Mouse (Mus musculus) lung, postnatal 4 days (tissue): ENCODE results near the gene Mybph.

ENCODE experiments used
- DNase-seq, 2 experiments: peaks; one replicate each; pipeline ENCODE4 v3.0.0; 2021

Mybph gene

DNA sequence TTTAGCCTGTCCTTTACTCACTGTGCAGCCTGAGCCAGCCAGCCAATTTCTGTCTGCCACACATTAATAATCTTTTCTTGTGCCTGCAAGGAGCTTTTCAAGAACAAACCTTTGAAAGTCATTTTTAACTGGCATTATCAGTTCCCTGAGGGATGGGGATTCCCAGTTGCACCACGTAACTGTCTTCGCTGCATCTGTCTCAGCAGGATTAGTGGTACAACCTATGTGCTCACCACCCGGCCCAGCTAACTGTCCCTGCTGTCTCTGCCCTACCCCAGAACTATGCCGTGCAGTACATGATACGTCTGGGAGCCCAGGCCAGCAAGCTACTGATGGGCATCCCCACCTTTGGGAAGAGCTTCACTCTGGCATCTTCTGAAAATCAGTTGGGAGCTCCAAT, 5.0 kb upstream of the Mybph start:
- no peak for DNase-seq

DNA sequence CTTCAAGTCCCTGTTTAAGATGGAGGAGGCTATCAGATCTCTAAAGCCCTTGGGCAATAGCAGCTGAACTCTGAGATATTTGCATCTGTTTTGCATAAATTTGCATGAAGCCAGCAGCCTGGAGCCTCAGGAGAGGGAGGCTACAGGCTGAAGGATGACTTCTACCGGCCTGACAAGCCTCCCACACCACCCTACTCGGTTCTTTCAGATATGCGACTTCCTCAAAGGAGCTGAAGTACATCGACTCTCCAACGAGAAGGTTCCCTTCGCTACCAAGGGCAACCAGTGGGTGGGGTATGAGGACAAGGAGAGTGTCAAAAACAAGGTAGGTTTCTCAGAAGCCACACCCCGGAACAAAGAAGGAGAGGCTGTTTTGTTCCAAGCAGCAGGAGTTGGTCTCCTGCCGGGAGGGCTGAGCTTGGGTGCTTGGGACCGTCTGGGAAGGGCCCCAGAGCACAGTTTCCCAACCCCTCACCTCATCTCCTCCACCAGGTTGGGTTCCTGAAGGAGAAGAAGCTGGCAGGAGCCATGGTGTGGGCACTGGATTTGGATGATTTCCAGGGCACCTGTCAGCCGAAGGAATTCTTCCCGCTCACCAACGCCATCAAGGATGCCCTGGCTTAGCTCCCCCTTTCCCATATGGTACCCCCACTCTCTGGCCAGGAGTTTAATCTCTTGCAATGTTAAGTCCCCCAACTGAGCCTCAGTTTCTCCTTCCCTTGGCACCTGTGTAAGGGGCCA, 4.1 kb upstream of the Mybph start:
- DNase-seq = peak; percentile 71 to 75

DNA sequence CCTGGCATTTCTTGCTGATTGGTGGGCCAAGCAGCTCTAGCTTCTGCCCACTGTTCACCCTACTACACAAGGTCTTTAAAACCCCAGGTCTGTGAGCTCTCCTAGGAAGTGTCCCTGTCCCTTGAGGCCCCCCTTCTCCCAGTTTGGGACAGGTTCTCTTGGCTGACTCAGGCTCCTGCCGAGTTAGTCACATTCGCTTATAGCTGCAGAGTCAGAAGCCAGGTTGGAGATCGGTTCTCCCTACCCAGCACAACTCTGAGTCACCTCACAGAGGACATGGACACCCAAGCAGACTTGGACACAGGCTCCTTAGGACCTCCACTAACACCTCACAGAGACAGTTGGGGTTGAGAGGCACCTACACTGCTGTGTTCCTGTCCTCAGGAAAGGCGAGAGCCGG, 2.1 kb upstream of the Mybph start:
- no peak for DNase-seq

DNA sequence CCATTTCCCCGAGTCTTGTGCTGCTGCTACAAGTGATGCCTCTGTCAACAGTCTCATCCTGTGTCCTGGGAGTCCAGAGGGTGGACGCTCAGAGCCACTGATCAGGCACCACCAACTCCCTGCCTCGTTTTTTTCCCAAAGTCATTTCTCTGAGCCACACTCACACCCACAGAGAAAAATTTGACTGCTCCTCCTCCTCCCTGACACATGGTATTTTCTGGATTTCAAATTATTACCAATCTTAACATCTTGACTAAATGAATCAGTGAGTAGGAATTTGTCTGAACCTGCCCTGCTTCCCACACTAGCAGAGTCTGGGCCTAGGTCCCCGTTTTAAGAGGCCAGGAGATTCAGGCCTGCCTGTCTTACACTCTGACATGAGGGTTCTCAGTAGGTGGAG, 1.2 kb upstream of the Mybph start:
- no peak for DNase-seq

DNA sequence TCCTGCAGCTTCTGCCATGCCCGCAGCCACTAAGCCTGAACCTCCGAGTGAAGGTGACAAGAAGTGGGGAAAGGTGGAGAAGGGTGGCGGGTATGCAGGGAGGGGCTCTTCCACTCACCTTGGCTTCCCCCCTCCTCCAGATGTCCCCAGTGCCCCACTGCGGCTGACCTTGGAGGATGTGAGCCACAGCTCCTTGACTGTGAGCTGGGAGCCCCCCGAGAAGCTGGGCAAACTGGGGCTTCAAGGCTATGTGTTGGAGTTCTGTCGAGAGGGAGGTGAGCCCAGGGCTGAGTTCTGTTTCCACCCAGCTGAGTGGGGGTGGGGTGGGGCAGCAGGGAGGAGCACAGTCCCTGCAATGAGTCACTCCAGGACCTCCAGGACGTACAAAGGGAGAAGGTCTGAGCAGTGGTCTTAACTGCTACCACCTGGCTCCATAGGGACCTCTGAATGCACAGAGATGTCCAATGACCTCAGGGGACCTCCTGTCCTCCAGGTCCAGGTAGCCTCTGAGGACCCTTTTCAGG, 488 bp downstream of the Mybph start:
- no peak for DNase-seq

DNA sequence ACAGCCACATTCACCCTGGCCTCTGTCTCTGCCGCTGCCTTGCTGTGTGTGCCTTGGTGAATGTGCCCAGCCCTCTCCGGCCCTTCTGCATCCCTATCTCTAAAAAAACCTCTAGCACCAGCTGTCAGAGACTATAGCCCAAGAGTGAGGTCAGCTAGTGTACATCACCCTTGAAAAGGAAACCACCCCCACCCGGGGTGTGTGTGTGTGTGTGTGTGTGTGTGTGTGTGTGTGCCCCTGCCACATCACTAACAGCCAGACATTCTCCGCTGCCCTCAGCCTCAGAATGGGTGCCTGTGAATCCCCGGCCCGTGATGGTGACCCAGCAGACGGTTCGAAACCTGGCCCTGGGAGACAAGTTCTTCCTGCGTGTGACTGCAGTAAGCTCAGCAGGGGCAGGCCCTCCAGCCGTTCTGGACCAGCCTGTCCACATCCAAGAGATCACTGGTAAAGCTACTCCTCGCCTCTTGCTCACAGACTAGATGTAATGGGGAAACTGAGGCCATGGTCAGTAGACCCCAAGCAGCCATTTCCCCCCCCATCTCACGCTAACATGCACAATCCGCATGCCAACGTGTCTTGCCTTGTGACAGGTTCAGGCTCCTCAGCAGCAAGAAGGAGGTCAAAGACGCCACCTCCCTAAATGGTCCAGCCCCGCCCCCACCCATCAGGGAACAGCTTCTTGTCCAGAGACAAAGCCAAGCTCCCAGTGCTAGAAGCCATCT, 1.2 kb downstream of the Mybph start:
- DNase-seq = no peak

DNA sequence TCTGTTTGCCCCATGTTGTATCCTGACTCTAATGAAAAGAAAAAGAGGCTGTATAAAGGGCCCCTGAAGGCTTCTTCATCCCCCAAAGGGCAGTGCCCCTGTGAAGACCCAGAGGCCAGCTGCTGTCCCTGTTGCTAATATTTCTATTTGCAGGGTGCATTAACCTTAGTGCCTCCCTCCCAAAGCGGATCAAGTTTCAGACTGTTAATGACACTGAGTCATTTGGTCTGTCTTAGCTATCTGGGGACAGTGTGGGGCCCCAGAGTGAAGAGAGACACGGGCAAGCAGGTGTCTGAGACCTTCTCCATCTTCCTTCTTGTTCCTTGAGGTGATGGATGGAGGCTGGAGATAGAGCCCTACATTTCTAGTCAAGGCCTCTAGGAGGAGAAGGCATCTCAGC, 1.9 kb downstream of the Mybph start:
- no peak for DNase-seq

DNA sequence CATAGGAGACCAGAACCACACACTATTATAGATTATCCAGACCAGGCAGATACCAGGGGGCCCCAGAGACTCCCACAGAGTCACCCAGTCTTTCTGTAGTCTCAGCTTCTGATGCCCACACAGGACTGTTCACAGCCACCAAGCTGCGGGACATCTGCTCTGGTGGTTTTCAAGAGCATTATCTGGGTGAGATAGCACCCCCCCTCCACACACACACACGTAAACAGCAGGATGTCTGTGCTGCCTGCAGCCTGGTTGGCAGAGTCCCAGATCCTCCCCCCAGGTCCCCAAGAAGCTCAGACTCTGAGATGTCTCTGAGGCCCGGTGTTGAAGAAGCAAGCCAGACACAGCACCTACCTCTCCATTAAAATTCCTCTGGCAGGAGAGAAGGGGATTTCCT, 2.3 kb downstream of the Mybph start:
- DNase-seq = no peak

DNA sequence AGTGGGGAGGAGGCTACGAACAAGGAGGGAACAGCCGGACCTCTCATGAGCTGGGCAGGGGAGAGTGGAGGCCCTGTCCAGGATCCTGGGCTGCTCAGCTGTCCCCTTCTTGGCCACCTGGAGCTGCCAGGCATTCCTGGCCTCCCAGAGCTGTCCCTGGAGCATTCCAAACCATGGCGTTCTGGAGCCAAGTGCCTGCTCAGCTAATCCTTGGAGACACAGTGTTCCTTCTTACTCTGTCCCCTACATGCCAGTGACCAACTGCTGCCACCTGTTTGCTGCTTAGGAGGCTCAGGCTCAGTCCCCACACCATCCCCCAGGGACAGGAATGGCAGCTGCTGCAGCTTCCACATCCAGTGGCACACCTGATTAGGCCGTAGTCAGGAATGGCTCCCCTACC, 2.7 kb downstream of the Mybph start:
- peak; percentile 21 to 51 for DNase-seq

DNA sequence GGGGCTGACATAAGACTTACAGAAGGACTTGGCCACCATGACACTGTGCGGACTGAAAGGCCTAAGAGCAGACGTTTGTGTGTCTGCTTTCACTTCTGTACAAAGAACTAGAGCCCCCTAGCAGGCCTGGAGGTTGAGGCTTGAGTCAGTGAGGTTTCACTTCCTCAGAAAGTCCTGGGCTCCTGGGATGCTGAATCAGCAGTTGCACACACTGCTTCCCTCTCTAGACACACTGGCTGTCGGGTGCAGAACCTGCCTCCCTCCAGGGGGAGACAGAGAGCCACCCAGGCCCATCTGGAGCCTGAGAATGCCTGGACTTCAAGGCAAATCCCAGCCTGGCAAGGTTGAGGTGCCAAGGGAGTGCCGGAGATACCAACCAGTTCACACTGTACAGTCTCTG, 3.1 kb downstream of the Mybph start:
- DNase-seq = peak; percentile 82 to 84

DNA sequence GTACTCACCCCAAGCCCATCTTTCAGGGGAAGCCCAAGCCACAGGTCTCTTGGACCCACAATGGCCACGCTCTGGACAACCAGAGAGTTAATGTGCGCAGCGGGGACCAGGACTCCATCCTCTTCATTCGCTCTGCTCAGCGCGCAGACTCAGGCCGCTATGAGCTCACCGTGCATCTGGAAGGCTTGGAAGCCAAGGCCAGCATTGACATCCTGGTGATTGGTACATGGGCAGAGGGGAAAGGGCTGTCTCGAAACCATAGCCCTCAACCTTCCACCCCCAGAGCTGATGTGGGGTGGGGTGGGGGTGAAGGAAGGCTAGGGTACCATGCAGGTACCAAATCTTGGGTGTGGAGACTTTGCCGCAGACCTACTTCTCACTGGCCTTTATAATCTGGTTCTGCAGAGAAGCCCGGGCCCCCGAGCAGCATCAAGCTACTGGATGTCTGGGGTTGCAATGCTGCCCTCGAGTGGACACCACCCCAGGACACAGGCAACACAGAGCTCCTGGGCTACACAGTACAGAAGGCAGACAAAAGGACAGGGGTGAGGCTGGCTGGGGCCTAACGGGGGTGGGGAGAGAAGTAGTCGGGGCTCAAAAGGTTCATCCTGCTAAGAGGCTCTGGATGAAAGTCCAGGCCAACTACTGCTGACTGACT, 4.2 kb downstream of the Mybph start:
- DNase-seq = no peak

DNA sequence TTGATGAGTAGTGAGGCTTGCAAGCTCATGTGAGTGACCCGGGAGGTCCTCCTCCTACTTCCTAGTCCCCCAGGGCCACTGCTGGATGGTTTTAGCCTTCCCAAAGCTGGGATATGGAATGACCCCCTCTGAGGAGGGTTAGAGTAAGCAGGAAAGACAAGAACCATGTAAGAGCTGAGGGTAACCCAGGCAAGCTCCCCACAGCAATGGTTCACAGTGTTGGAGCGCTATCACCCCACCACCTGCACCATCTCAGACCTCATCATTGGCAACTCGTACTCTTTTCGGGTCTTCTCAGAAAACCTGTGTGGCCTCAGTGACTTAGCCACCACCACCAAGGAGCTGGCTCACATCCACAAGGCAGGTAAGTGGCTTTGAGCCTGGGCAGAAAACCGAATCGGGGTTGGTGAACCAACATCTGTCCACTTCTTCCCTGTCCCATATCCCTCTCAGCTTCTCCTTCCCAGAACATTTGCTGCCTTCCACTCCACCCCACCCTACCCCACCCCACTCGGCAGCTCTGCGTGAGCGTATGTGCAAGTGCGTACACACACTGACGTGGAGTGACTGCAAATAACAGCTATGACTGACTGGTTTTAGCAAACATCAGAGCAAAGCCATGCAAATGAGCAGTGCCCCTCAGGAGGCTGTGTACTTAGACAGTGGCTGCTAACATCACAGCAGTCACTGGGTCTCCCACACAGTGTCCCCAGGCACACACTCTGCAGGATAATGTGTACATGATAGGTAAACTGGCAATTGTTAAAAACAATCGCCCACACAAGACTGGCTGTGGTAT, 5.1 kb downstream of the Mybph start:
- no peak for DNase-seq

DNA sequence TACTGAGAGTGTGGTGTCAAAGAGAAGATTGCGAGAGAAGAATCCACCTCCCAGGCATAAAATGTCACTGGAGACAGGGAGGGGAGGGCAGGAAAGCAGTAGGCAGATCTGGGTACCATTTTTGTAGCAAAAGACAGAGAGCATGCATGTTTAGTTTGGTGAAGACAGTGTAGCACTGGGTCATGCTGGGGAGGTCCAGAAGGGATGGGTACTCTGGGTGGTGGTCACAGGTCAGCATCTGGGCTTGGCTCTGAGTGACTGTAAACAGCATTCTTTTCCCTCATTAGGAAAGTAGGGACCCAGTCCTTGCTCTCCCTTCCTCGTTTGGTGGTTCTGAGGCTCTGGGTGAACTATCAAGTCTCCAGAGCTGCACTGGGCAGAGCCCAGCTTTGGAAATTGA, 7.2 kb downstream of the Mybph start:
- DNase-seq = no peak

DNA sequence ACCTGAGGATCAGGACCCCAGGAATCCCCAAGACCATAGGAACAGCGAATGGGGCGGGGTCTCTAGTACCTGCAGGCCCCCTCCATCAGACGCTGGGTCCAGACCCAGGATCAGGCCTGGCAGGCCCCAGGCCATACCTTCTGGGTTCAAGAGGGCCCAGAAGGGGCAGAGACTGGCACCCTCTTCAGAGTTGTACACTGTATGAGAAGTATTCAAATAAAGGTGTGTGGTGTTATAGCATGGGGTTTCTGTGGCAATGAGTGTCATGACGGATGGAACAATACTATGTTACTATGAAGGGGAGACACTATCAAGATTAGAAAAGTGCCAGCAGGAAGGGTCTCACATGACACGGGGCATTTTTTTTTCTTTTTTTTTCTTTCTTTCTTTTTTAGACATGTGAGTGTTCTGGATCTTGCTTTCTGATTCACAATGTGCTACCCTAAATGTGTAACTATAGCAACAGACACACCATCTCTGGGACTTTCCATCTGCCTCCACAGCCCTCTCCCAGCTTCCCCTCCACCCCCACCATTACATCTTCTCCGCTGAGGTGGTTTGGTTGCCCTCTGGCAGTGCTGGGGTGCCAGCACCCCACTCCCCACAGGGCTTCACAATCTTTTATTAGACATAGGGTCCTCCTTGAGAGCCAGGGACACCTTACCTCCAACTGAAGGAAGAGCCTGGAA, 7.9 kb downstream of the Mybph start:
- no peak for DNase-seq

DNA sequence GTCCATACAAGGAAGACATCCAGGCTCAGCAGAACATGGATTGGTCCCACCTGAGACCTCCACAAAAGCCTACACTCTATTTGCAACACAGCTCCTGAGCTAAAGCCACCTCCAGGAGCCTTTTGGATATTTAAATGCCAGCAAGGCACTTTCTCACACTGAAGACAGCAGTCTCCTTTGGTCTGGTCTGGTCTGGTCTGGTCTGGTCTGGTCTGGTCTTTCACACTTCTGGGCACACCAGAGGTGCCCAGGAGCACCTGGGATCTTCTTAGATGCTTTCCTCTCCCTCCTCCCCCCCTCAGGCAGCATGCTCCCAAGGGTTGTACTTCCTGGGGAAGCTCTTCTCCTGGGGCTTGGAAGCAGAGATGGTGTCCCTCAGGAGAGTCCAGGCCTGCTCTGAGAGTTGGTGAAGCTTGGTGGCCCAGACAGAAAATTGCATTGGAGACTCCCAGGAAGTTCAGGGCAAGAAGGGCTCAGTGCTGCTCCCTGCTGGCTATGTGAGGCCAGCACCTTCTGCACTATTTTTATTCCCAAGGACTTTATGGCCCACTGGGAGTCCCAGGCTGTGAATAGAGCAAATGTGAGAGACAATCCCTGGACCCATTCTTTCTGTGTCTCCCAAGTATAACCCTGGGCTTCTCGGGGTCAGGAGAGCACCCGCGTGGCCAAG, 8.6 kb downstream of the Mybph start:
- DNase-seq = peak; percentile 75 to 79

DNA sequence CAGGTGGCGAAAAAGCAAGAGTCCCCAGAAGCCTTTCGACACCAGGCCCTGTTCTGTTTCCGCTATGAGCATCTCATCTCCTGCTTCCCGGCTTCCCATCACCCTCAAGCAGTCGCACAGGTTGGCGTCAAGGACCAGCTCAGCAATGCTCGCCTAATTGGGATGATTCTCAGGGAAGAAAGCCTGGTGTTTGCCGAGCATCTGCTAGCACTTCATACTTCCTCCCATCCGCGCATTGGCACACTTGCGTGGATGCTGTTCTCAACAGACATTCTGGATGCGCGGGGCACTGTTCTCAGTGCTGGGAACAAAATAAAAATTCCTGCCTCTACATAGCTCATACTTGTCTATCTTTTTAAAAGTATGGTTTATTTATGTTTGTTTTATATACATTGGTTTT, 11.0 kb downstream of the Mybph start:
- no peak for DNase-seq

DNA sequence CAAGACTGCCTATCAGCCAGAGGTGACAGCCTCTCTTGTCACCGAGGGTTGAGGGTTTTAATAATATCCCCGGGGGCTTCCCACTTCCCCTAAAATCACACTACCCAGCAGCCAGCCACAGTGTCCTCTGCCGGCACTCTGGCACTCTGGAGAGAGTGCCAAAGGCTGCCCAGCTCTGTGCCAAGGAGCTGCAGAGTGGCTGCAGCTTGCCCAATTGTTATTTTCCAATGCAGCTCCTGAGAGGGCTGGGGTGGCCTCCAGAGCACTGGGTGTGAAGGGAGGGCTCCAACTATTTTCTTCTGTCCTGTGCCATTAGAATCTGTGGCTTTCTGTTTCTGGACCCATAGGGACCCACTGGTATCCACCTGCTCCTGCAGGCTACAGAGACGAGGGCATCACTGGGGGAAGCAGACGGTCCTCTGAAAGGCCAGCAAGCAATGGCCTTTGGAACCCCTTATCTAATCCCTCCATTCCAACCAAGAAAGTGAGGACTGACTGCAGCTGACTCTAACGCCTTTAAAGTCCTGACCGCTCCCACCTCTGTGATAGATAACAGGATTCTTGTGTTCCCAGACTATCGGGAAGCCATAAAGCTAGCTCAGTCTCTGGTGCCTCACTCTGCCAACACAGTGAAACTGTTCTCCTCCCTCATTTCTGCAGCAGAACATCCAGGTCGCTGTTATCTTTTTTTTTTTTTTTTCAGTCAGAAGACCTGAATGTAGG, 12.2 kb downstream of the Mybph start:
- no peak for DNase-seq

DNA sequence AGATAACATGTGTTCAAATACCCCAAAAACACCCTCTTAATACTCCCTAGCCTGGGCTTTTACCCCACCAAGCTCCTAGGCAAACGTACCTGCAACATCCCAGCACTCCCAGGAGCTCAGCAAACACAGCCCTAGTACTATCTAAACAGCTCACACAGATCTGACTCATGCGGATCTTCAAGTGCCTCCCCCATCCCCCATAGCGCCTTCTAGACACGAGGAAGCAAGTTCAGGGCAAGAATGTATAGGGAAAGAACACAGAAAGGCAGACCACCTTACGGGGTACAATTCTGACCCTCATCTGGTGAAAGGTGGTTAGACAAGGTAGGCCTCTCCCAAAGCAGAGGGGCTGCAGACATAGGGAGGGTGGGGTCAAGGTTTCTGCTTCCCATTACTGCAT, 12.8 kb downstream of the Mybph start:
- DNase-seq = no peak

DNA sequence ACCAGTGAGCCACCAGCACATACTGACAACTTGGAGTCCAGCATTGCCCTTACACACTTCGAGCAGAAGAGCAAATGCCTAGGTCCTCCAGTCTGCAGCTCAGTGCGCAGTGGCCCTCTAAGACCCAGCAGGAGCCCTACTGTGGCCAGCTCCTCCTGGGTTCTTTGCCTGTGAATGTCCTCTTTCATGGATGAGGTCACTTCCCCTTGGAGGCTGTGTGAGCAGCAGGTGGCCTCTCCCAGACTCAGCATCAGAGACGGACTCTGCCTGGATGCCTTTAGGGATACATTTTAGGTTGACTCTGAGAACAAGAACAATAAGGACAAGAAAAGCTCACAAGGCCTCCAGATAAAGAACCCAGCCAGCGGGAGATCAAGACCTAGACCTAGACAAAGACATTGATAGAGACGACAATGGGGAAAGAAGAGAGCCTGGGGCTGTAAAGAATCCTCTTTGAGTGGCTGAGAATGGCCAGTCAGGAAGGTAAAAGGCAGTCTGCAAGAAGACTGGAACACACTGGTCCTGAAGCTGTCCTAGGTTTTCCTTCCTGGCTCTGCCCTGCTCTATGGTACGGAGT, 17.0 kb downstream of the Mybph start:
- no peak for DNase-seq

DNA sequence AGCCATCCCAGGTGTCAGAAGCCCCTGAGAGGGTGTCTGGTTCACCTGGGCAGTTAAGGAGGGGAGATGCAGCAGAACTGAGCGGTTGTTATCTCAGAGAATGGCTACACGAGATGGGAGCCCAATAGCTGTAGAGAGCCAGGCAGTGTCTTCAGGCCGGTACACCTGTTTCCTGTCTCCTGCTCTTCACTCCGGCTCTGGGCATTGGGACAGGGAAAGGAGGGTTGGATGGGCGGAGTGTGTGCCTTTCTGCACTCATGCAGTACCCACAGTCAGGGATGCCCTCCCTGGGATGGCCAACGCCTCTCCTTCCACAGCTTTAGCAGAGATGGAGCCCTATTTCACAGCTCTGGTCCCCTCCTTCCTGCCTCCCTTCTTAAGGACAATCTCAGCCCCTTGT, 17.8 kb downstream of the Mybph start:
- no peak for DNase-seq

DNA sequence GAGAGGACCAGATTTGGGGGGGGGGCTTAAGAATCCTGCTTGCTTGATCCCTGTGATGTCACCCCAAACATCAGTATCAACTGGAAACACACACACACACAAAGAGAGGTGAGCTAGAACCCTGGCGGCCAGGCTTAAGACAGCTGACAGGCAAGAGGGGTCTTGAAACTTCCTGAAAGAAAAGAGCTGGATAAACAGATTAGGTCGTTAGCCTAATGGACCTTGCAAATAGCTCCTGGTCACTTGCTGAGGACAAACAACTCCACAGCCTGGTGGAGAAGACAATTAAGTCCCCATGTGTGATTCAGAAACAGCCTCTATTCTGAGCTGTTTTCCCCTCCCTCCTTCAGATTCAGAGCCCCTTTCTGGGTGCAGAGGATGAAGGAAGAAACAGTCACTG, 18.4 kb downstream of the Mybph start:
- no peak for DNase-seq
